Comparison of ENCODE assay signal across 30 mouse cellular contexts in the genomic region with DNA sequence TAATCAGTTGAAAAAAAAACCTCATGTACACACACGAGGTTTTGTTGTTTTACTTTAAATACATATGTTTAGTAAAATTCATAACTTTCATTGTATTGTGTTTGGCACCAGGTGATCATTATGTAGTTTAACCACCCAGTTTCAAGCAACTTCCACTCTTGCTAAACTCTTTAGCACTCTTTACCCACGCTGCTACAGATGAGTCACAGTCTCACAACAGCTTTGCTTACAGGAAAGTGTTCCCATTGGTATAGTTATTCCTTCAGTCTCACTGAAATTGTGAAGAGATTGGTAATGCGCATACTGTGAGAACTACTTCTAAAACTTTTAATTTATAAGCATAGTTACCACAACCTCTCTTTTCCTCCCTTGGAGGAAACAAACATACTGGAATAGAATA. TPM values are rescaled to one million over a fixed set of nuclear protein-coding genes. Genes with fewer than 3 reads are reported as not detected.
"Had no signal": no experiment of that assay in that cellular context is flagged by ENCODE, and none has a peak within 500 bp of the region (broad histone marks: within the 10 kb centered on the region; RNA-seq: fewer than 3 reads in every experiment).

No protein-coding gene starts in this region.

- H3K9ac ChIP-seq: heart, embryonic 12.5 days; hindbrain, embryonic 12.5 days; hindbrain, embryonic 14.5 days; intestine, embryonic 15.5 days; limb, embryonic 13.5 days; limb, embryonic 15.5 days; liver, embryonic 12.5 days; liver, embryonic 14.5 days had no signal

- H3K4me1 ChIP-seq: intestine, embryonic 15.5 days; limb, embryonic 15.5 days had no signal

- H3K9me3 ChIP-seq: heart, embryonic 10.5 days; heart, embryonic 12.5 days; hindbrain, embryonic 12.5 days; intestine, embryonic 15.5 days; limb, embryonic 13.5 days; limb, embryonic 15.5 days; liver, embryonic 12.5 days had no signal

- ATAC-seq: hindbrain, embryonic 16.5 days; inflammation-experienced regulatory T-cells, adult 6 months; intestine, embryonic 15.5 days; intestine, postnatal 0 days; liver, embryonic 12.5 days had no signal

- DNase-seq: gastrocnemius, adult 2 months; gastrocnemius, postnatal 10 days; gastrocnemius, postnatal 25 days; heart, adult 18-20 months; heart, postnatal 10 days; heart, postnatal 36 days; kidney, adult 18-20 months; kidney, adult 8-10 months; kidney, postnatal 10 days; kidney, postnatal 25 days; layer of hippocampus, adult 9-11 months; layer of hippocampus, postnatal 36 days; left cerebral cortex, postnatal 4 days had no signal

- H3K27me3 ChIP-seq: heart, embryonic 12.5 days; hindbrain, embryonic 12.5 days; intestine, embryonic 15.5 days; limb, embryonic 13.5 days; limb, embryonic 15.5 days; liver, embryonic 12.5 days had no signal

- H3K27ac ChIP-seq: gastrocnemius, adult 2 months; heart, embryonic 10.5 days; hindbrain, embryonic 12.5 days; hindbrain, embryonic 14.5 days; intestine, embryonic 15.5 days; limb, embryonic 13.5 days; limb, embryonic 15.5 days; liver, embryonic 12.5 days; liver, embryonic 14.5 days had no signal

- H3K4me3 ChIP-seq: gastrocnemius, adult 2 months; heart, embryonic 10.5 days; heart, embryonic 12.5 days; hindbrain, embryonic 12.5 days; intestine, embryonic 15.5 days; limb, embryonic 13.5 days; limb, embryonic 15.5 days; liver, embryonic 12.5 days had no signal

- H3K36me3 ChIP-seq: intestine, embryonic 15.5 days had no signal

- H3K4me2 ChIP-seq: heart, embryonic 12.5 days; hindbrain, embryonic 12.5 days; hindbrain, embryonic 14.5 days; intestine, embryonic 15.5 days; limb, embryonic 13.5 days; limb, embryonic 15.5 days; liver, embryonic 12.5 days had no signal

RNA-seq across cellular contexts. Expression of a gene that starts 27.5 kb away (rescaled TPM):
- polyA plus RNA-seq: heart, embryonic 10.5 days; heart, embryonic 12.5 days; heart, embryonic 14.5 days; heart, embryonic 16.5 days; hindbrain, embryonic 12.5 days; hindbrain, embryonic 14.5 days; inflammation-experienced regulatory T-cells, adult 6 months; intestine, embryonic 15.5 days; intestine, postnatal 0 days; kidney, embryonic 14.5 days; kidney, embryonic 16.5 days; limb, embryonic 11.5 days; limb, embryonic 13.5 days; limb, embryonic 15.5 days; liver, embryonic 12.5 days; liver, embryonic 14.5 days had no signal
